Mouse (Mus musculus) forebrain, embryonic 15.5 days (tissue): Measurements from ENCODE around the gene Mmadhc. TPM values are rescaled to one million over a fixed set of nuclear protein-coding genes. Genes with fewer than 3 reads are reported as not detected.

Experiments
- ATAC-seq: fragments of 200-750 bp; cut with Nextera tagmentation; replicated peaks from 2 replicates; pipeline ENCODE4 v1.8.0; 2017; ENCODE audit warnings: mild to moderate bottlenecking, moderate TSS enrichment, moderate library complexity
- H3K27ac ChIP-seq: fragments of 300-500 bp; sonication (generic); replicated peaks from 2 replicates; pipeline ENCODE4 v1.5.1; 2015; ENCODE audit warnings: mild to moderate bottlenecking, inconsistent platforms
- H3K27me3 ChIP-seq: fragments of 300-500 bp; sonication (generic); 2 replicates; pipeline ENCODE4 v1.6.1; 2015; ENCODE audit warnings: inconsistent platforms
- H3K36me3 ChIP-seq: fragments of 300-500 bp; sonication (generic); 2 replicates; pipeline ENCODE4 v1.6.1; 2015; ENCODE audit warnings: mild to moderate bottlenecking, inconsistent platforms
- H3K4me1 ChIP-seq: fragments of 300-500 bp; sonication (generic); 2 replicates; pipeline ENCODE4 v1.6.1; 2015; ENCODE audit warnings: inconsistent platforms
- H3K4me2 ChIP-seq: fragments of 300-500 bp; sonication (generic); replicated peaks from 2 replicates; pipeline ENCODE4 v1.6.1; 2015; ENCODE audit warnings: mild to moderate bottlenecking, inconsistent platforms
- H3K4me3 ChIP-seq: fragments of 300-500 bp; sonication (generic); 2 replicates; pipeline ENCODE4 v1.5.1; 2015; ENCODE audit warnings: mild to moderate bottlenecking, inconsistent platforms
- H3K9ac ChIP-seq: fragments of 300-500 bp; sonication (generic); replicated peaks from 2 replicates; pipeline ENCODE4 v1.6.1; 2015; ENCODE audit warnings: mild to moderate bottlenecking, inconsistent platforms
- H3K9me3 ChIP-seq: fragments of 300-500 bp; sonication (generic); 2 replicates; pipeline ENCODE4 v1.6.1; 2016; ENCODE audit warnings: inconsistent platforms
- WGBS: fragments of 180-500 bp; shearing (Covaris S2); methylation state at CpG from one replicate; pipeline ENCODE4 v1.1.7; 2015; ENCODE audit warnings: mixed read lengths; 5-methylcytosine and 5-hydroxymethylcytosine counted together
- polyA plus RNA-seq: library from polyadenylated mRNA; unstranded; fragments of >200 nt; fragmentation: Nextera tagmentation; extraction: Ambion mirVana; gene quantifications from 2 replicates; pipeline ENCODE4 v1.2.1, GENCODE M21; 2015

Gene Mmadhc
- polyA plus RNA-seq, 1 experiment from 2014 or later = 164 TPM

DNA sequence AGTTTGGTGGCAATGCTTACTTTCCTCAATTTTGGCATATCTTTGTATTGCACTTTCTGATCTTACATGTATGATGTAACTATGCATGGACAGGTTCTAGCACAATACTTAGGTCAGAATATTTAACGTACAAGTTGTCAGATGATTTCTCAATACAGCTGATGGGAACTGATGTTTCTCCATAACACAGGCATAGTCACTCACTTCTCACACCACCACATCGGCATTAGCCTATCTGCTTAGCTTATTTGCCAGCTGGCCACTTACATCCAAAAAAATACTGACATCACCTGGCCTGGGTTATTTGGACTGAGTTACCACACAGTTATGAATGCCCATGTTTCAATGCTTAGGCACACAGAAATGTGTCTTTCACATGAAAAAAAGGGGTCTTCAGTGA, 2.5 kb downstream of the Mmadhc start:
- H3K4me2 ChIP-seq = no peak overlapping the region
- H3K27me3 ChIP-seq = no peaks in the 10 kb centered on the region
- WGBS = 83% methylated on average over 2 of the region's 2 CpGs

DNA sequence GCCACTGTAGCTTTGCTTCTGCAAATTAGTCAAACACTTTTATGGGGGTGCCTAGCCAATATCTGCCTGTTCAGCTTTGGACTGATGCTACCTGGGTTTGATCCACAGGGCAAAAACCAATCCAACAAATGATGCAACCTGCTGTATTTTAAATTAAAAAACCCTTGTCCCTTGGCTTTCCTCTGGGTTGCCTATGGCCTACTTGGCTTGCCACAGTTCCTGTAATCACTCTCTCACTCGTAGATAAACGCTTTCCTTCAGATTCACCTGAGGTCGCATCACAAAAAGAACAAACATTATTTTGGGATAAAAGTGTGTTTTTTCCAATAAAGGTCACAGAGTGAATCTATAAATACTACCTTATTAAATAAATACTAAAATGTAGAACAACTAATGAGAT, 3.0 kb downstream of the Mmadhc start:
- no peak for ATAC-seq
- peaks cover 25% of the 10 kb centered on the region for H3K36me3 ChIP-seq
- H3K27me3 ChIP-seq = no peaks in the 10 kb centered on the region
- H3K27ac ChIP-seq = no peak overlapping the region
- no peak overlapping the region for H3K4me3 ChIP-seq
- no peaks in the 10 kb centered on the region for H3K9me3 ChIP-seq
- no peak overlapping the region for H3K9ac ChIP-seq
- H3K4me1 ChIP-seq = peaks cover 32% of the 10 kb centered on the region
- H3K4me2 ChIP-seq = no peak overlapping the region
- 90% methylated on average over 3 of the region's 3 CpGs for WGBS

More for the DNA sequence above, 2.5 kb downstream of the Mmadhc start:
- Histone ChIP-seq H3K36me3 (peaks cover 20% of the 10 kb centered on the region), H3K9me3 (no peaks in the 10 kb centered on the region), H3K27ac (no peak overlapping the region), H3K4me3 (no peak overlapping the region), H3K4me1 (peaks cover 32% of the 10 kb centered on the region), H3K9ac (no peak overlapping the region)
- ATAC-seq = no peak

DNA sequence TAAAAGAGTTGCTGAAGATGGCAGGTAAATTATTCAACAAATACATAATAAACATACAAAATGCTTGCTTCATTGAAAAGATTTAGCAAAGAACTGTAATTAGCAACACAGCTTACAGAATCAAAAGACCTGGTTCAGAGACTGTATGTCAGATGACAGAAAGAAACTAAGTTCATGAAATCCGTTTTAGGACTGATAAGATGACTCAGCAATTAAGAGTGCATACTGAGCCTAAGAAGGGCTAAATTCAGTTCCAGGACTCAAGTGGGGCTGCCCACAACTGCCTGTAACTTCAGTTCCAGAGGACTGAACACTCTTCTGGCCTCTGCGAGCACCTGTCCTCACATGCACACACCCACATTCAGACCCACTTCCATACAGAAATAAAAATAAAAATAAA, 4.7 kb downstream of the Mmadhc start:
- H3K9me3 ChIP-seq = no peaks in the 10 kb centered on the region
- 68% methylated on average over 2 of the region's 2 CpGs for WGBS
- H3K27me3 ChIP-seq = no peaks in the 10 kb centered on the region
- no peak for ATAC-seq
- H3K4me1 ChIP-seq = peaks cover 29% of the 10 kb centered on the region
- peaks cover 38% of the 10 kb centered on the region for H3K36me3 ChIP-seq
- H3K4me2 ChIP-seq = no peak overlapping the region
- H3K9ac ChIP-seq = no peak overlapping the region
- no peak overlapping the region for H3K27ac ChIP-seq
- no peak overlapping the region for H3K4me3 ChIP-seq

DNA sequence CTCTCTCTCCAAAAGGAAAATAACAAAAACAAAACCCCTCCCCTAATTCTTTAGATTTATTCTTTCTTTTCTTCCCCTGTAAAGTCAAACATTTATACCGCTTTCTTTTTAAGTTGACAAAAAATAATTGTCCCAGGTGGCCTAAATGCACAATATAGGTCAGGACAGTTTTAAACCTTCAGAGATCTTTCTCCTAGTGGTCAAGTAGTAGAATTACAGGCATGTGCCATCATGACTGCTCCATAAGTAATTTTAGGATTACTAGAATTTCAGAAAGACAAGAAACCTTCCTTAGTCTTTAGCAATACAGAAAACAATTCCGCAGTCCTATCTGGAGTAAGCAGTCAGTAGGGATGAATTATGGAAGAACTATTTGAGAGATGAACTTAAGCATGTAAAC, 5.8 kb downstream of the Mmadhc start:
- no peaks in the 10 kb centered on the region for H3K27me3 ChIP-seq
- ATAC-seq = no peak
- peaks cover 45% of the 10 kb centered on the region for H3K36me3 ChIP-seq
- H3K4me1 ChIP-seq = peaks cover 28% of the 10 kb centered on the region
- no peak overlapping the region for H3K9ac ChIP-seq
- no peak overlapping the region for H3K27ac ChIP-seq
- H3K9me3 ChIP-seq = no peaks in the 10 kb centered on the region
- H3K4me3 ChIP-seq = no peak overlapping the region
- H3K4me2 ChIP-seq = no peak overlapping the region
- WGBS = 95% methylated on average over 2 of the region's 2 CpGs

DNA sequence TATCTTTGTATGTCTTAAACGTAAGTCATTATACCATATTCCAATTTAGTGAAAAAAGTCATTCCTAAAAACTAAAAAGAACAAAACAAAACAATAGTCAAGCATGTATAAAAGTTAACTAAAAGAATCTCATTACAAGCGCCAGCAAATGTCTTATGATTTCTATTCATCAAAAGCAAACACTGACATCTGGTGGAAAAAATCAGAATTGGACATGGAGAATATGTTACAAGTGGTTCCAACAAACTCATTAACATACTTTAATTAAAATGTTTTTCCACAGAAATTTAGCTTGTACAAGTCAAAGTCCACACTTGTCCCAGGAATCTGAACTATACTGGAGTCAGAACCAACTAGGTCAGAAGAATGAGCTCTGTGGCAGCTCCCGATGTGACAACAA, 11.8 kb downstream of the Mmadhc start:
- Histone ChIP-seq H3K4me3 (no peak overlapping the region), H3K36me3 (peaks cover 62% of the 10 kb centered on the region), H3K9me3 (no peaks in the 10 kb centered on the region), H3K4me1 (no peaks in the 10 kb centered on the region), H3K4me2 (no peak overlapping the region), H3K27ac (no peak overlapping the region), H3K27me3 (no peaks in the 10 kb centered on the region), H3K9ac (no peak overlapping the region)
- WGBS = 62% methylated on average over 3 of the region's 3 CpGs
- ATAC-seq = peak; percentile 55; the same call in 1 of the 2 replicates

DNA sequence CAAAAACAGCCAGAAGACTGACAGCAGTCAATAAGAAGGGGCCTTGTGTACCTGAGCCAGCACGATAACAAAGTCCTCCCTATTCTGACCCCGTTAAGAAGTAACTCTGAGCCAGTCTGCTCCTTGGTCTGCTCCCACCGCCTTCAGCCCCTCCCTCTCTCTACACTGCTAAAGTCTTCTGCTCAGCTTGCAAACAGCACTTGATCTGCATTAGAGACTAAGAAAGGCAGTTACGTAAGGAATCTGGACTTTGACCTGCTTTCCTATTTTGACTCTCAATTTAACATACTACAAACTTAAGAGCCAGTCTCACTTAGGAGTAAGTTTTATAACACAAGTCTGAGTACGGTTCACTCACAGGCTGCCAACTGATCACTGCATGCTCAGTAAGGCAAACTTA, 12.6 kb downstream of the Mmadhc start:
- no peaks in the 10 kb centered on the region for H3K27me3 ChIP-seq
- WGBS = 68% methylated on average over 5 of the region's 5 CpGs
- ATAC-seq = no peak
- no peaks in the 10 kb centered on the region for H3K9me3 ChIP-seq
- peaks cover 65% of the 10 kb centered on the region for H3K36me3 ChIP-seq
- no peak overlapping the region for H3K4me3 ChIP-seq
- no peaks in the 10 kb centered on the region for H3K4me1 ChIP-seq
- H3K4me2 ChIP-seq = no peak overlapping the region
- H3K9ac ChIP-seq = no peak overlapping the region
- no peak overlapping the region for H3K27ac ChIP-seq

DNA sequence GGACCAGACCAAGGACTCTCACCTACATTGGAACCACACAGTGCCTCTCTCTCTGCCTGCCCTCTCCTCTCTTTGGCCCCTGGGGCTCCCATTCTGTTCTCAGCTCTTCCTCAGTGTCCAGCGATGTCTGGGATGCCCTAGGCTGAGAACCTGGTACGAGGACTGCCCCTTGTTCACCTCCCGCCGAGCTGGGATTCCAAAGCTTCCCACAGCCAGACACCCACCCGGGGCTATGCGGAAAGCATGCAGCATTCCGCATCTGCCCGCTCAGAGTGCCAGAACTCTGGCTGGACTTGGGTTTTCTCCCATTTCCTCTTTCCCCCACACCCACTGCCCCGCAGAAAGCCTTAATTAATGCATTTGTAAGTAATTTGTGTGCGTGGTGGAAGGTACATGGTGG, 19.9 kb downstream of the Mmadhc start:
- Histone ChIP-seq H3K27ac (no peak overlapping the region), H3K9me3 (no peaks in the 10 kb centered on the region), H3K9ac (no peak overlapping the region), H3K27me3 (no peaks in the 10 kb centered on the region), H3K4me2 (no peak overlapping the region), H3K4me1 (no peaks in the 10 kb centered on the region), H3K36me3 (peaks cover 27% of the 10 kb centered on the region), H3K4me3 (no peak overlapping the region)
- 67% methylated on average over 10 of the region's 10 CpGs for WGBS
- ATAC-seq = no peak

DNA sequence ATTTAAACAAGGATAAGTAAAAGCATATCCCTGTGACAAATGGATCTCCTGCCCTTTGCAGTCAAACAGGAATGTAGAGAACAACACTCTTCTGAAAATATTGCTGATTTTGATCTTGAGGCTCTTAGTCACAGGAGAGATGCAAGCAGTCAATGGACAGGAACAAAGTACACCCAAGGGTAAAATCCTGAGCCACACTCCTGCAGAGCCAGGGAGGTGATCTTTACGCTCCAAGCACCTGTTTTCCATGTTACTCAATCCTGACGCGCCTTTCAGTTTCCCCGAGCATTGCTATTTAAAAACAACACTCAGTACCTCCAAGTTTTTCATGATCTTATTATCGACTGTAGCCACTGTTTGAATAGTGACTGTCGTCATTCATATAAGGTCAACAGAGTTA, 23.2 kb downstream of the Mmadhc start:
- ATAC-seq = no peak
- Histone ChIP-seq H3K27ac (no peak overlapping the region), H3K9ac (no peak overlapping the region), H3K36me3 (peaks cover 5% of the 10 kb centered on the region), H3K9me3 (no peaks in the 10 kb centered on the region), H3K4me3 (no peak overlapping the region), H3K4me2 (no peak overlapping the region), H3K27me3 (no peaks in the 10 kb centered on the region), H3K4me1 (no peaks in the 10 kb centered on the region)
- WGBS = 85% methylated on average over 6 of the region's 6 CpGs

DNA sequence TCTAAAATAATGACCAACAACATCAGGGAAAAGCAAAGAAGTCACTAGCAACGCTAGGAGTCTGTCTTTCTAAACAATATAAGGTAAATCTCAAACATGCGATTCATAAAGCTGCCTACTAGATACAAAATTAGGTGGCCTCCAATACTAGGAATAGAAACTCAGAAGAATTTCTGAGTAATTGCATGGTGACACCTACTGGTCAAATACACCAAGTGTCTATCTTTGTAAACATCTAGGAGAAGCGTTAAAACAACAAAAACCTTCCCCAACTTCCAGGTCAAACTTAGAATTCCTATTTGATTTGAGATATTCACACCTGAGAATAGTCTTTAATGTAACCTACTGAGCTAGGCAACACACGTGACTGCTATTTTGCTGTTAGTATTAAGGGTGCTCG, 24.4 kb downstream of the Mmadhc start:
- H3K9ac ChIP-seq = no peak overlapping the region
- WGBS = 29% methylated on average over 5 of the region's 5 CpGs
- H3K4me1 ChIP-seq = no peaks in the 10 kb centered on the region
- H3K4me2 ChIP-seq = no peak overlapping the region
- no peaks in the 10 kb centered on the region for H3K36me3 ChIP-seq
- no peaks in the 10 kb centered on the region for H3K27me3 ChIP-seq
- H3K27ac ChIP-seq = no peak overlapping the region
- no peak overlapping the region for H3K4me3 ChIP-seq
- H3K9me3 ChIP-seq = no peaks in the 10 kb centered on the region
- no peak for ATAC-seq

DNA sequence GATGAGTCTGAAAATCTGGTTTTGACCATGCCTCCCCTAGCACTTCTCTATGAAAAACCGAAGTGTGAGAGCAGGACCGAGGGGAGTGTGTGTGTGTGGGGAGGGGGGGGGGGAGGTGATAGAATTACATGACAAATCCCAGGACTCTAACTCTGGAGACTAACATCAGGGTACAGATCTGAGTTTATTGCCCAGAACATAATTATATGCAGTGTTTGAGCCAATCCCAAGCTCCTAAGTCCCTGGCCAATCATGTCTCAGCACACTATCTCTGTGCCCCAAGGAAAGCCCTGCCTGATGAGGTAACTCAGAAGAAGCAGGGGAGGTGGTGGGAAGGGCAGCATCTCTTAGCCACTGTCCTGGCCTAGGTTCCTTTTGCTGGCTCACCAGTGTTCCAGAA, 28.1 kb downstream of the Mmadhc start:
- Histone ChIP-seq H3K4me3 (no peak overlapping the region), H3K9ac (no peak overlapping the region), H3K4me1 (no peaks in the 10 kb centered on the region), H3K36me3 (no peaks in the 10 kb centered on the region), H3K27ac (no peak overlapping the region), H3K9me3 (no peaks in the 10 kb centered on the region), H3K27me3 (no peaks in the 10 kb centered on the region), H3K4me2 (no peak overlapping the region)
- no peak for ATAC-seq
- 71% methylated on average over 2 of the region's 2 CpGs for WGBS

DNA sequence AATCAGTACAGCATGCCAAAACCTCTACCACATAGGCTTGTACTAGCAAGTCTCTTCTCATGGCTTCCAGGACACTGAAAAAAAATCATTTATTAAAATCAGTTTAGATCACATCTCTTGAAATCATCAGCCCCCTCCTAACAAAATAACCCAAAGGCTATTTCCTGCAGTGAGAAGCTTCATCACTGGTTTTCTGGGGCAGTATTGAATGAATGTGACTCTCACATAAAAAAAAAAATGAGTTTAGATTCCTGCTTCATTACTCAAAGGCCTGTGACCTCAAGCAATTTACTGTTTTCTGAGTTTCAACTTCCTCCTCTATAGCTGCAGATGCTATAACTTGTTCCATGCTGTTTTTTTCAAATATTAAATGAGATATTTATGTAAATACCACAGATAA, 29.6 kb downstream of the Mmadhc start:
- Histone ChIP-seq H3K27me3 (no peaks in the 10 kb centered on the region), H3K9ac (no peak overlapping the region), H3K4me3 (no peak overlapping the region), H3K4me2 (no peak overlapping the region), H3K36me3 (no peaks in the 10 kb centered on the region), H3K27ac (no peak overlapping the region), H3K9me3 (no peaks in the 10 kb centered on the region), H3K4me1 (no peaks in the 10 kb centered on the region)
- ATAC-seq = no peak

DNA sequence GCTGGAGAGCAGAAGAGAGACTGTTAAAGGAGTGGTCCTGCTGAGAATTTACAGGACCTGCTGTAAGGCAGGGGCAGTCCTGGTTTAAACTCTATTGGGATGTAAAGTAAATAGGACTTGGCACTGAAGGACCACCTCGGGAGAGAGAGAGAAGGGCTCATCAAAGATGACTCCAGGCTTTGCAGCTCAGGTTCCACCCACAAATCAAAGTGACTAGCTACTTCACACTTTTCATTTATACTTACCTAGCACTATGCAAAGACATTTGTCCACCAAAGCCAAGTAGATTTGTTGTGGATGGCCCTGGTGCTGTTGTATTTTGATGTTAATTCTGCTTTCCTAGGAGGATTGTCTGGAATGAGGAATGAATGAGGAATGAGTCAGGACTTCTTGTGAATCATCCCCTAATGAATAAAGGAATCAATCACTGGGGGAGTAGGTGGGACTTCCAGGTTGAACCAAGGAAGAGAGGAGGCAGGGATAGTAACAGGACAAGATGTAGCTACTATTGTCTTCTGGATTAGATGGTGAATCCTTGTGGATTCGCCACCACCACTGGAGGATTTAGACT, 31.3 kb downstream of the Mmadhc start:
- no peaks in the 10 kb centered on the region for H3K27me3 ChIP-seq
- H3K4me2 ChIP-seq = no peak overlapping the region
- H3K9ac ChIP-seq = no peak overlapping the region
- H3K4me1 ChIP-seq = no peaks in the 10 kb centered on the region
- H3K27ac ChIP-seq = no peak overlapping the region
- H3K9me3 ChIP-seq = no peaks in the 10 kb centered on the region
- no peaks in the 10 kb centered on the region for H3K36me3 ChIP-seq
- no peak for ATAC-seq
- 38% methylated on average over 2 of the region's 2 CpGs for WGBS
- no peak overlapping the region for H3K4me3 ChIP-seq

DNA sequence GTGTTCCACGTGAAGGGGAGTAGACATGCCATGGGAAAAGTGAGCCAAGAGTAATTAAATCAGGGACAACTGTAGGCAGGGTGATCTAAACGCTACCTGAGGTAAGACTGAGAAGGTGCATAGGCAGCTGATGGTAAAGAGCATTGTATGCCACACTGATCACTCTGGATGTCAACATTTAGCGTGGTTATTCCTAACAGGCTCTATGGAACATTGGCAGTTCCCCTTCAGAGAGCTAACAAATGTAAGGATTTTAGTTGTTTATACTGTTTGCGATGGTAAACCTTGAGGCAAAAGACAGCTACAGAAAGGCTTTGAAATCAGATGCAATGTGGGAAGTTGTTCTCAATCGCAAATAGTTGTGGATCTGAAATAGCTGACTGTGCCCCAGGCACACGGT, 32.5 kb downstream of the Mmadhc start:
- Histone ChIP-seq H3K27ac (no peak overlapping the region), H3K4me1 (no peaks in the 10 kb centered on the region), H3K4me2 (no peak overlapping the region), H3K36me3 (no peaks in the 10 kb centered on the region), H3K27me3 (no peaks in the 10 kb centered on the region), H3K9ac (no peak overlapping the region), H3K4me3 (no peak overlapping the region), H3K9me3 (no peaks in the 10 kb centered on the region)
- 84% methylated on average over 6 of the region's 6 CpGs for WGBS
- no peak for ATAC-seq
